Mouse (Mus musculus) hindbrain, embryonic 12.5 days (tissue): ENCODE results near the gene Irf6. TPM values are rescaled to one million over a fixed set of nuclear protein-coding genes. Genes with fewer than 3 reads are reported as not detected.

Source experiments
- ATAC-seq: fragments of 200-750 bp; cut with Nextera tagmentation; 2 replicates; pipeline ENCODE4 v1.8.0; 2017; ENCODE audit warnings: moderate TSS enrichment; ENCODE audit not compliant: low FRiP score
- H3K27ac ChIP-seq: fragments of 300-500 bp; sonication (generic); 2 replicates; pipeline ENCODE4 v1.5.1; 2016; ENCODE audit warnings: mild to moderate bottlenecking
- H3K27me3 ChIP-seq: fragments of 300-500 bp; sonication (generic); 2 replicates; pipeline ENCODE4 v1.6.1; 2016; ENCODE audit warnings: mild to moderate bottlenecking
- H3K36me3 ChIP-seq: fragments of 300-500 bp; sonication (generic); 2 replicates; pipeline ENCODE4 v1.6.1; 2016; ENCODE audit warnings: mild to moderate bottlenecking
- H3K4me1 ChIP-seq: fragments of 300-500 bp; sonication (generic); 2 replicates; pipeline ENCODE4 v1.6.1; 2016
- H3K4me2 ChIP-seq: fragments of 300-500 bp; sonication (generic); replicated peaks from 2 replicates; pipeline ENCODE4 v1.6.1; 2016; ENCODE audit warnings: mild to moderate bottlenecking
- H3K4me3 ChIP-seq: fragments of 300-500 bp; sonication (generic); 2 replicates; pipeline ENCODE4 v1.5.1; 2016; ENCODE audit warnings: mild to moderate bottlenecking
- H3K9ac ChIP-seq: fragments of 300-500 bp; sonication (generic); 2 replicates; pipeline ENCODE4 v1.6.1; 2016; ENCODE audit warnings: mild to moderate bottlenecking, moderate library complexity
- H3K9me3 ChIP-seq: fragments of 300-500 bp; sonication (generic); replicated peaks from 2 replicates; pipeline ENCODE4 v1.6.1; 2016; ENCODE audit warnings: mild to moderate bottlenecking
- WGBS: fragments of 180-500 bp; shearing (Covaris S2); methylation state at CpG from one replicate; pipeline ENCODE4 v1.1.7; 2016; 5-methylcytosine and 5-hydroxymethylcytosine counted together
- polyA plus RNA-seq: library from polyadenylated mRNA; unstranded; fragments of >200 nt; fragmentation: Nextera tagmentation; extraction: Ambion mirVana; gene quantifications from 2 replicates; pipeline ENCODE4 v1.2.1, GENCODE M21; 2016

Irf6 gene
- polyA plus RNA-seq, 1 experiment from 2014 or later = 3.5 TPM

DNA sequence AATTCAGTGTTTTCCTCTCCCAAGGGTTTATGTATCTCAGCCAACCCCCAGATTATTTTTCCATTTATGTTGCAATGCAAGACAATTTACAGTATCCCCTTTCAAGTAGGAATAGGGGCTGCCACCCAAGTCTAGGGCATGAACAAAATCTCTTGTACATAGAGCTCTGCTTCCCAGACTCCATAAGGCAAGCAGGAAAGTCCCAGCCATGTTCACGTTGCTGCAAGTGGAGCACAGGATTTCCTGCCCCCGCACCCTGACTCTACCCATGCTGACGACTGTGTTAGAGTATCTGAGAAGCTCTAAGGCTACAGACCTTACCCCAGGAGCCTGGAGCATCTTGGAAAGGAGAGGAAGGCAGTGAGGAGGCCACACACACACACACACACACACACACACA is 36.9 kb downstream of the Irf6 start:
- H3K27ac ChIP-seq = 0 out of 2 replicates have a peak overlapping the region, but pooled peaks have one; percentile 24
- no peak for ATAC-seq
- no peak overlapping the region for H3K4me2 ChIP-seq
- no peak overlapping the region for H3K4me3 ChIP-seq
- no peaks in the 10 kb centered on the region for H3K36me3 ChIP-seq
- H3K27me3 ChIP-seq = no peaks in the 10 kb centered on the region
- H3K4me1 ChIP-seq = peaks cover 15% of the 10 kb centered on the region
- no peaks in the 10 kb centered on the region for H3K9me3 ChIP-seq
- 68% methylated on average over 3 of the region's 3 CpGs for WGBS
- H3K9ac ChIP-seq = no peak overlapping the region

DNA sequence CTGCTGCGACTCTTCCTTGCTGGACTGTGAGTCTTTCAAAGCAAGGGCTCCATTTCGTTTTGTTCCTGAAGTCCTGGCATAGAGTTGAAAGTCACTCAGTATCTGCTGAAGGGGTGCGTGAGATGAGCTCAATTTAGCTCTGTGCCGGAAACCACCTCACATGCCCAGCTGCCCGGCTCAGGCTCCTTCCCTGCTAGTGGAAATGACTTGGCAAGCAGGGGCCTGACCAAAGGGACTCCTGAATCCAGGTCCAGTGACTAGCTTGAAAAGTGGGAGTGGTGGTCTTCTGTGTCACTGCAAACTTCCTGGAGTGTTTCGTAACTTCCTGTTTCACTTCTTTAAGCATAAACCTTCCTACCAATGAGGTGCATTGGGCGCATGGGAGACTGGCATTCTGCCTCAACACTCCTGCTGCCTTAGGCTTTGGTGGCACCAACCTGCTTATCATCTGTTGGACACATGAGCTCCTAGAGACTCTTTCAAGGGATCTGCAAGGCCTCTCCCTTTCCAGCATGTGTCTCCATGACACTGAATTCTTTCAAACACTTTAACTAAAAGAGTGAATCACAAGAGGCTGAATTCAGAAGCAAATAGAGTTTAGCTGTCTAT is 38.9 kb downstream of the Irf6 start:
- Histone ChIP-seq H3K4me3 (no peak overlapping the region), H3K27ac (no peak overlapping the region), H3K27me3 (no peaks in the 10 kb centered on the region), H3K36me3 (no peaks in the 10 kb centered on the region), H3K9me3 (no peaks in the 10 kb centered on the region), H3K9ac (no peak overlapping the region), H3K4me1 (peaks cover 15% of the 10 kb centered on the region), H3K4me2 (no peak overlapping the region)
- 93% methylated on average over 7 of the region's 7 CpGs for WGBS
- no peak for ATAC-seq

DNA sequence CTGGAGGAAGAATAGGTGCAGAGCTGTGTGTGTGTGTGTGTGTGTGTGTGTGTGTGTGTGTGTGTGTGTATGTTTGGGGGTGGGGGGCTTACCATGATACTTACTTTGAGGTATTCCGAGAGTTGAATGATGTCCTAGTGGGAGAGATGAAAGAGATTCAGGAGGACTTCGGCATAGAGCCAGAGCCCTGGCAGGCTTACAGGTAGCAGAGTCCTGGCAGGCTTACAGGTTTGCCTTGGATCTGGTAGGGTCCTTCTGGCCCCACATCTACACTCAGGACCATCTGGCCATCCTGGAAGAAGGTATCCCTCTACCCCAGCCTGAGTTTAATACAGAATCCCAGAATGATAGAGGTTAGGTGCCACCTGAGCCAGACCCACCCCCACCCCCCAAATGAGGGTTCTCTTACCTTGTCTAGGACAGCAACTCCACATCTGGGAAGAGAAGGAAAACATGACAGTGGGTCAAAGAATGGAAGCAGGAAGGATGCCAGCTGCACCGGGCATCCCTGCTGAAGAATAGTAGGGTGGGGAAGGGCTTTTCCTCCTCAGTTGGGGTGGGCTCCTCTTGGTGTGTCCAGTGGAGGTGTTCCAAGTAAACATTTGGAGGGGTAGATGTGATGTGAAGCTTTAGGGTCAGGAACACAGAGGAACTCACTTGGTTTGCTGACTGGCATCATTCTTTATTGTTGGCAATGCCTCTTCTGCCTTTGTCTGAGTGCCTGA is 41.7 kb downstream of the Irf6 start:
- no peaks in the 10 kb centered on the region for H3K27me3 ChIP-seq
- 89% methylated on average over 3 of the region's 3 CpGs for WGBS
- no peak overlapping the region for H3K9ac ChIP-seq
- no peak overlapping the region for H3K4me2 ChIP-seq
- no peaks in the 10 kb centered on the region for H3K36me3 ChIP-seq
- no peak for ATAC-seq
- peaks cover 5% of the 10 kb centered on the region for H3K4me1 ChIP-seq
- H3K27ac ChIP-seq = no peak overlapping the region
- H3K9me3 ChIP-seq = no peaks in the 10 kb centered on the region
- no peak overlapping the region for H3K4me3 ChIP-seq

DNA sequence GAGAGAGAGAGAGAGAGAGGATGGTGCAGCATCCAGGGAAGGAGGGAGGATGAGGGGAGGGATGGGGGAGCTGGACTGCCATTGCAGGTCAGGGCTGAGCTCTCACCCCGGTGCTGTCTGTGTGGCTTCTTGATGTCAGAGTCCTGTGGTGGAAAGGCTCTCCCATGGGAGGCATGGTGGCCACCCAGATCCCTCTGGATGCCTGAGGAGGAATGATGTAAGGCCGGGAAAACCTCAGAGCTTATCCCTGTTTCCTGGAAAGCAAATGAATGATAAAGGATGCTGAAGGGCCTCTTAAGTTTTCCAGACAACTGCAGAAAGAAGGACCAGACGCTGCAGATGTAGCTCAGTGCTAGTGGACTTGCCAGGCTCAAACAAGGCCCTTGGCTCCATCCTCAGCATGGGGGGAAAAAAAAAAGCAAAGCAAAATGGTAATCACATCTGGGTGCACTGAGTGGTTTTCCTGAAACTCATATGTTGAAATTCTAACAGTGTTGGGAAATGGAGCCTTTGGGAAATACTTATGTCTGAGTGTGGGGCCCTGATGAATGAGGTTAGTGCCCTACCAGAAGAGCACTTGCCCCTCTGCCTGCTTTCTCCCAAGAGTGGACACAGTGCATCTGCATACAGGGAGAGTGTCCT is 42.4 kb downstream of the Irf6 start:
- no peak overlapping the region for H3K27ac ChIP-seq
- H3K4me2 ChIP-seq = no peak overlapping the region
- ATAC-seq = no peak
- H3K4me3 ChIP-seq = no peak overlapping the region
- no peak overlapping the region for H3K9ac ChIP-seq
- H3K4me1 ChIP-seq = no peaks in the 10 kb centered on the region
- H3K27me3 ChIP-seq = no peaks in the 10 kb centered on the region
- 69% methylated on average over 3 of the region's 3 CpGs for WGBS
- H3K36me3 ChIP-seq = no peaks in the 10 kb centered on the region
- no peaks in the 10 kb centered on the region for H3K9me3 ChIP-seq

DNA sequence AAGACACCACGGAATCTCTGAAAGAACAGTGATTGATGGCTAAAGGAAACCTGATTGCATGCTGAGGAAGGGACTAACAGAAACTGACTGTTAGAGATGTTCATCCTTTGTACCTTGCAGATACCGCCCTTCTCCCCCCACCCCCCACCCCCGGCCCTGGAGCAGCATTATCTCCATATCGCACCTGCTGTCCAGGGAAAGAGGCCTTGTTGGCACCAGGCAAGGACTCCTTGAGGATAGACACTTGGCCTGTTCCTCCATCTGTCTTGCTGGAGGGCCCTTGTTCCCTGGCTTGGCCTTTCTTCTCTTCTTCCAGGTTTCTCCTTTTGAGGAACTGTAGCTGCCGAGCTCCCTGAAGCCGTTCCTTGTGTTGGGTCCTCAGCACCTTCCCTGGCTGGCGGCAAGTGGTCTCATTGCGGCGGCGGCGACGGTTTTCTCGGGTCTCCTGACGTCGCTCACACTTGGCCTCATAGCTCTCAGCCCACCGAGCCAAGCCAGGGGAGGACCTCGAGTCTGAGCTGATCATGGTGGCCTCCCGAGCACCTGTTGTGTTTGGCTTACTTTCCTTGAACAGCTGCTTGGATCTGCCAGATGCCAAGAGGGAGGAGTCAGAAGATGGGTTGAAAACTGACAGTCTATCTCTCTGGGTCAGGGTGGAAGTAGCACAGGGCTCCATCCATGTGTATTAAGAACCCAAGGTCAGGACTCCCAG is 44.7 kb downstream of the Irf6 start:
- H3K4me2 ChIP-seq = no peak overlapping the region
- no peak overlapping the region for H3K27ac ChIP-seq
- no peaks in the 10 kb centered on the region for H3K4me1 ChIP-seq
- no peak for ATAC-seq
- H3K4me3 ChIP-seq = no peak overlapping the region
- H3K27me3 ChIP-seq = no peaks in the 10 kb centered on the region
- no peaks in the 10 kb centered on the region for H3K36me3 ChIP-seq
- 87% methylated on average over 18 of the region's 18 CpGs for WGBS
- H3K9ac ChIP-seq = no peak overlapping the region
- no peaks in the 10 kb centered on the region for H3K9me3 ChIP-seq

DNA sequence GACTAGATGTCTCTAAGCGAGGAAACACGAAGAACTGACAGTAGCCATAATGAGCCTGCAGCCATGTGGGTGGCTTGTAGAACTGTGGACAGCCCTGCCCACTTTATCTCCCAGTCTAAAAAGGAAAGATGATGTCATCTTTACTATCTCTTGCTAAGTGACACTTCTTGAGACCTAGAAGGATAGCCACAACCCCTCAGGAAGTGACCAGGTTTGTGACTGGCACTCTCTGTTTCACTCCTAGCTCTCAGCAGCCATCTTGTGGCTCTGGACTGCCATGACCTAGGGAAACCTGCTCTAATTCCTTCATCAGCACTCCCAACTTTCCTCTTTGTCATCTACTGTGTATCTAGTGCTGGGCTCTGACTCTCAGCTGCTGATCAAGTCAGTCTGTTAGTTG is 45.4 kb downstream of the Irf6 start:
- Histone ChIP-seq H3K27ac (no peak overlapping the region), H3K36me3 (no peaks in the 10 kb centered on the region), H3K27me3 (no peaks in the 10 kb centered on the region), H3K4me1 (no peaks in the 10 kb centered on the region), H3K4me3 (no peak overlapping the region), H3K4me2 (no peak overlapping the region), H3K9ac (no peak overlapping the region), H3K9me3 (no peaks in the 10 kb centered on the region)
- 81% methylated on average over 2 of the region's 2 CpGs for WGBS
- ATAC-seq = no peak

DNA sequence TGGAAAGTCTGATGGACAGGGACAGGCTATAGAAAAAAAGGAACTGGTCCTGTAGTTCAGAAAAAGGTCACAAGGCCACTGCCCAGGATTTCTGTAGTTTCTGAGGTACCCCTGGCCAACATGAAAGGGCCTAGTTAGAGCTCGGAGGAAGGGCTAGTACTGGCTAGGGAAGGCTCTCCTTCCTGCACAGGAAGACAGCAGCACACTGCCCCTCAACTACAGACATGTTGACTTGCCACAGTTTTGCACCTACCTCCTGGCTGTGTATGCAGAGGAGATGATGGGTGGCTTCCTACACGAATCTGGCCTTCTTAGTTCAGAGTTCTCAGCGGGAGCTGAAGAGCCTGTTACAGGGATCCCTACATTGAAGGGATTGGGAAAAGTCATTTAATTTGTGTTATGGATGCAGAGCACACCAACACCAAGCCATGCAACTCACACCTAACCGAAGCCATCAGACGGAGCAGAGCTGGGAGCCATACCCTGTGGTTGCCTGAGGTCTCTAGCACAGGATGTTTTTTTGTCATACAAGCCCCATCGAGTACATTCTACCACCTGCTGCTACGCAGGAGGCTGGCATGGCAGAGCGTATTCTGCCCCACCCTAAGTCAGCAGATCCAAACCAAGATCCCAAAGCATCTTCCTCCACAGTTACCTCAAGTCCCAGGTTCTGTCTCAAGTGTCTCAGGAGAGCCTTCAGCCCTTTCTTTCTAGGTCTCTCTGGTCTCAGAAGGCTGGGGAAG is 47.9 kb downstream of the Irf6 start:
- Histone ChIP-seq H3K9ac (no peak overlapping the region), H3K27ac (no peak overlapping the region), H3K9me3 (no peaks in the 10 kb centered on the region), H3K4me1 (no peaks in the 10 kb centered on the region), H3K4me3 (no peak overlapping the region), H3K4me2 (no peak overlapping the region), H3K36me3 (no peaks in the 10 kb centered on the region), H3K27me3 (no peaks in the 10 kb centered on the region)
- 84% methylated on average over 8 of the region's 8 CpGs for WGBS
- no peak for ATAC-seq

DNA sequence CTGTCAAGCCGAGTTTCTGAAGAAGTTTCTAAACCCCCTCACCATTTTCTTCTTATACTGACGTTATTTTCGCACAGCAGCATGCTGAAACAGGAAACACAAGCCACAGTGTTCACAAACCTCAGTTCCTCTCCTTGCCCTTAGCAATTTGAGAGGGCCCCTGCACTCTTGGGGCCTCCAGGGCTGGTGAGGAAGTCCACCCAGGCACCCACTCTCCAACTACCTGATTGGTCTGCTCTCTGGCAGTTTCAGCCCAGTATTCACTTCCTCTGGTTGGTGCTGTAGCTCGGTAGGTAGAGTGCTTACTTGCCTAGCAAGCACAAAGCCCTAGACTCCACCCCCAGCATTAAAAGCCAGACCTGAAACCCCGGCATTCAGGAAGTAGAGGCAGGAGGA is 48.5 kb downstream of the Irf6 start, which contains the start of gene Traf3ip3:
Gene Traf3ip3, minus strand, starts transcription at position 321 of the 396 bp plus-strand sequence.
- no peak for ATAC-seq
- 68% methylated on average over 5 of the region's 5 CpGs for WGBS
- Histone ChIP-seq H3K9ac (no peak within 1 kb of the TSS), H3K9me3 (no peaks in the 10 kb centered on the region), H3K4me3 (no peak within 1 kb of the TSS), H3K4me1 (no peaks in the 10 kb centered on the region), H3K36me3 (no peaks in the 10 kb centered on the region), H3K27ac (no peak within 1 kb of the TSS), H3K27me3 (no peaks in the 10 kb centered on the region), H3K4me2 (no peak within 1 kb of the TSS)

DNA sequence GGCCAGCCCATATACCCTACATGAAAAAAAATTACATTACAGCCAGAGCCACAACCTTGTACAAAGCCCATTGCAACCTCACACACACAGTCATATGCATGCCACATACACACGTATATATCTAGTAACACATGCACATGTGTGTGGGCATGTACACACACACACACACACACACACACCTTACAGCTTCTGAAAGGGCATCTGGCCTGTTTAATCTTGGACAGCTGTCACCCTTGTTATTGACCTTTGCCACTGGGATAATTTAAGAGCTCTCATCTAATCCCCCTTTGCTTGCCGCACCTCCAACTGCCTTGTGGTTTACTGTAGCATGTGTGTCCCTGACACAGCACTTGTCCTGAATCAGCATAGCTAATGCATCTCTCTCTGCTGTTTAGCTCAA is 50.9 kb downstream of the Irf6 start:
- 85% methylated on average over 2 of the region's 2 CpGs for WGBS
- H3K27me3 ChIP-seq = no peaks in the 10 kb centered on the region
- H3K4me3 ChIP-seq = no peak overlapping the region
- H3K36me3 ChIP-seq = no peaks in the 10 kb centered on the region
- no peak overlapping the region for H3K9ac ChIP-seq
- no peak overlapping the region for H3K4me2 ChIP-seq
- H3K27ac ChIP-seq = no peak overlapping the region
- no peaks in the 10 kb centered on the region for H3K9me3 ChIP-seq
- ATAC-seq = no peak
- H3K4me1 ChIP-seq = no peaks in the 10 kb centered on the region

DNA sequence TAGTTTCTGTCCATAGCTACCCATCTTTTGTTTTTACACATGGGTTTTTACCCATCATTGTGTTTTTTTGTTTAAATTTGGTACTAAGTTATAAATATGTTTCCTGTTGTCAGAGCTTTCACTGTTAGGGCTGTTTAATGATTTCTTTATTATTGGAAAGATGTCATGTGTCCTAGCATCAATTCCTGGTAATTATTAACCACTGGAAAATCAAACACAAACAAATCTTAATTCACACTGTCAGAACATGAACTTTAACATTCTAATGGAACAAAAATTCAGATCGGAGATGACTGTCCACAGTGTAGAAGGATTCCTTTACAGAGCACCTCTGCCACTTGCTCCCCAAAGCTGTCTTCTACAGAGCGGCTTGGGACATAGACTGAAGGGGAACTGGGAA is 52.5 kb downstream of the Irf6 start:
- Histone ChIP-seq H3K4me3 (no peak overlapping the region), H3K4me1 (no peaks in the 10 kb centered on the region), H3K9me3 (no peaks in the 10 kb centered on the region), H3K9ac (no peak overlapping the region), H3K27ac (no peak overlapping the region), H3K36me3 (no peaks in the 10 kb centered on the region), H3K4me2 (no peak overlapping the region), H3K27me3 (no peaks in the 10 kb centered on the region)
- no peak for ATAC-seq
- 91% methylated on average over 2 of the region's 2 CpGs for WGBS

DNA sequence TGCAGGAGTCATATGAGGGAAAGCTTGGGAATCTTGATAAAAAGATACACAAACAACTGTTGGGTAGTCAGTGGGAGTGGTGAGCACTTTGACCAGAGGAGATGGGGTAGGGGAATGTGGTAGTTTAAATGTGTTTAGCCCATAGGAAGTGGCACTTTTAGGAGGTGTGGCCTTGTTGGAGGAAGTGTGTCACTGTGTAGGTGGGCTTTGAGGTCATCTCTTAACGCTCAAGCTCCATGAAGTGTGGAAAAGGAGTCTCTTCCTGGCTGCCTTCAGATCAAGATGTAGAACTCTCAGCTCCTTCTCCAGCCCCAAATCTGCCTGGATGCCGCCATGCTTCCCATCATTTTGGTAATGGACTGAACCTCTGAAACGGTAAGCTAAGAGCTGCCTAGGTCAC is 54.6 kb downstream of the Irf6 start, which contains the start of gene Lamb3:
Gene Lamb3, plus strand, starts transcription at position 197 of the 400 bp plus-strand sequence.
- Histone ChIP-seq H3K27me3 (no peaks in the 10 kb centered on the region), H3K4me1 (no peaks in the 10 kb centered on the region), H3K4me3 (no peak within 1 kb of the TSS), H3K9ac (no peak within 1 kb of the TSS), H3K36me3 (no peaks in the 10 kb centered on the region), H3K27ac (no peak within 1 kb of the TSS), H3K4me2 (no peak within 1 kb of the TSS), H3K9me3 (no peaks in the 10 kb centered on the region)
- ATAC-seq = no peak
- WGBS = 89% methylated on average over 3 of the region's 3 CpGs

DNA sequence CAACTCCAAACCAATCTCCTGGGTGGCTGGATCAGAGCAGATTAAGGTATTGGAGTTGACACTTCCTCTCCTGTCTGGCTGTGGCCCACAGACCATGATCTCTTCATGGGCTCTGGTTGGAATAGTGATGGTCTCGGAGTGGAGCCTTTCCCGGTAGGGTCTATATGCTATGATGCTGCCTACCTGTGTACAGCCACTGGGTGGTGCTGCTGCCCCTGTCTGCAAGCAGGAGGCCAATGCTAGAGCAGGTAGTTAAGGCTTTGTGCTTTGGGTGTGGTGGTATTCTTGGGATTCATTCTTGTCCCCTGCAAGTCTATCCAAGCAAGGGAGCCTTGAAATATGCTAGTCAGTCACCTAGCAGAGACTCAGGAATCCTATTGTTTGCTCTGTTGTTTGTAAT is 55.3 kb downstream of the Irf6 start:
- Histone ChIP-seq H3K4me1 (no peaks in the 10 kb centered on the region), H3K27me3 (no peaks in the 10 kb centered on the region), H3K27ac (no peak overlapping the region), H3K9ac (no peak overlapping the region), H3K4me2 (no peak overlapping the region), H3K36me3 (no peaks in the 10 kb centered on the region), H3K4me3 (no peak overlapping the region), H3K9me3 (no peaks in the 10 kb centered on the region)
- no peak for ATAC-seq
- 57% methylated on average over 2 of the region's 2 CpGs for WGBS
